Mouse (Mus musculus): ENCODE results near the gene Atp6v0a4. TPM values are rescaled to one million over a fixed set of nuclear protein-coding genes. Genes with fewer than 3 reads are reported as not detected.

Atp6v0a4 gene
- polyA plus RNA-seq, 1 experiment from 2014 or later, result 1.3 TPM

DNA sequence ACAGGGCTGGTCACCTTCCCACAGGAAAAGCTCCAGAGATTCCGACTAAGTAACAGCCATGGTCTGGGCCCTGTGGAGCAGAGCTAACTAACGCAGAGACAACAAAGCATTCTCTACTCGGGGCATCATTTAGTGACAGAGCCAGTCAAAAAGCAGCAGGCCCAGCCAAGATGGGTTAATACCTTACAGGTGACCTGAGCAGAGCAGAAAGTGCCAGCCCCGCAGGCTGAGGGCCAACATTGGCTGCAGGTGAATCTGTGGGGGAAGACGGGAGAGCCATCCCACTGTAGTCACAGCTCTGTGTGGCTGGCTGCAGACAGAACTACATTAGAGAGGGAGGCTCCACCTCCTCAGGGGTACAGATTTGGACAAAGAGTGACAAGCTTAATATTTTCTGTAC lies 22.9 kb upstream of the Atp6v0a4 start:
- peaks cover 53% of the 10 kb centered on the region for H3K36me3 ChIP-seq
- no peaks in the 10 kb centered on the region for H3K27me3 ChIP-seq
- WGBS, result 74% methylated on average over 5 of the region's 5 CpGs
- no peaks in the 10 kb centered on the region for H3K9me3 ChIP-seq
- H3K4me1 ChIP-seq, result peaks cover 28% of the 10 kb centered on the region
- peak overlapping the region; percentile 1; the same call in 1 of the 2 replicates for H3K9ac ChIP-seq
- H3K4me2 ChIP-seq, result no peak overlapping the region
- H3K27ac ChIP-seq, result 0 out of 2 replicates have a peak overlapping the region, but pooled peaks have one; percentile 3
- no peak overlapping the region for H3K4me3 ChIP-seq
- no peak for ATAC-seq (ENCODE audit: insufficient number of reproducible peaks, insufficient read depth, low FRiP score, low TSS enrichment, low read depth)

DNA sequence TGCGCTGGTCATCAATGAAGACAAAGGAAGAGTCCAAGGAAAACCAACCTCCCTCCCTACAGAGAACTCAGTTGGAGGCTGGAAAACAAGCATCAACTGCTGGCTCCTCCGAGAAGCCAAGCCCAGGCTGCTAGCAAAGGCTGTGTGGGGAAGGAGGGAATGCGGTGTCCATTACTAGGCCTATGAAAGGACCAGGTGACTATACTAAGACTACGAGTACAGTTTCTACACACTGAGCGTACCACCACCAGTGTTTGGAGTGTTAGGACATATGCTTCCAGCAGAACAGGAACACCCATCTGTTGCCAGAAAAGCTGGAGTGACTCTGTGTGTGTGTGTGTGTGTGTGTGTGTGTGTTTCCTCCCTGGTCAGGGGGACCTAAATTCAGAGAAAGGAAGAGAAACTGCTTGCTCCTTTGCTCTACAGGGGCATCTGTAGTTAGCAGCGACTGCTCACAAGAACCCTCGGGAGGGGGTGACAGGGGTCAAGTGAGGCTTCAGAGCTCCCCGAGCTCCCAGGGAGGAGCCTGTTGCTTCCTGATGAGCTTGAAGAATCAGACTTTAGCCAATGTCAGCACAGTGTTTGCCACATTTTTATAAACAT lies 21.2 kb upstream of the Atp6v0a4 start:
- H3K9me3 ChIP-seq, result no peaks in the 10 kb centered on the region
- H3K4me2 ChIP-seq, result no peak overlapping the region
- no peak overlapping the region for H3K4me3 ChIP-seq
- peaks cover 60% of the 10 kb centered on the region for H3K36me3 ChIP-seq
- H3K27me3 ChIP-seq, result no peaks in the 10 kb centered on the region
- ATAC-seq (ENCODE audit: insufficient number of reproducible peaks, insufficient read depth, low FRiP score, low TSS enrichment, low read depth), result no peak
- 63% methylated on average over 8 of the region's 8 CpGs for WGBS
- no peak overlapping the region for H3K9ac ChIP-seq
- H3K27ac ChIP-seq, result peak overlapping the region; percentile 86
- peaks cover 24% of the 10 kb centered on the region for H3K4me1 ChIP-seq

DNA sequence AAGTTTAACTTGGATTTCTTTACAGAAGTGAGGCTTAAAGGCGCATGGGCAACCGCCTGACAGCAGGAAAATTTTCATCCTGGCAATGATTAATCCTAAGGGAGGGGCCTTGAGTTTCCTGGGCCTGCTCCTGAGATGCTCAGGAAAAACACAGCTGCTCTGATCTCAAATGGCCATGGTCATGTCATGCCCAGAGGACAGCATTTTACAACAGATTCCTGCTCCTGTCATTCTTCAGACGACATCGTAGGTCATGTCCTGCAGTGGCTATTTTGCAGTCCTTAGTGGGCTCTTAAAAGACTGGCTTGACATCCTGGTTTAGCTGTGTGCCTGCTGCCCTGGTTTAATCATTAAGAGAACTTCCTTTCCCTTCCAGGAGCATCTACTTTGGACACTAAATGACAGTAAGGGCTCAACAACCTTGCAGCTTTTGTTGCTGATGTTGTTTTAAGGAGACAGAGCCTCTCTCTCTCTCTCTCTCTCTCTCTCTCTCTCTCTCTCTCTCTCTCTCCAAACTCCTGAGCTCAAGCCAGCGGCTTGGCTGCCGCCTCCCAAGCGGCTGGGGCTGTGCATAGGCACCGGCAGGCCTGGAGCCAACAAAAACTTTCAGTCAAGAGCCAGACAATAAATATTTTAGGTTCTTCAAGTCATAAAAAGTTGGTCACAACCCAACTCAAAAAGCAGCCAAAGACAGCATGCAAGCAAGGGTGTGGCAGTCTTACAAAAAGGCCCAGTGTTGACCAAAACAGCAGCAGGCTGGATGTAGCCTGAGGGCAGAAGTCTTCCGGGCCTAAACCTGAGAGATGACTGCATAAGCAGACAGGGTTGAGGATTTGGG lies 20.0 kb upstream of the Atp6v0a4 start:
- Histone ChIP-seq H3K36me3 (peaks cover 62% of the 10 kb centered on the region), H3K9me3 (no peaks in the 10 kb centered on the region), H3K4me1 (peaks cover 23% of the 10 kb centered on the region), H3K4me2 (no peak overlapping the region), H3K27ac (peak overlapping the region; percentile 86), H3K27me3 (no peaks in the 10 kb centered on the region), H3K4me3 (no peak overlapping the region), H3K9ac (no peak overlapping the region)
- no peak for ATAC-seq (ENCODE audit: insufficient number of reproducible peaks, insufficient read depth, low FRiP score, low TSS enrichment, low read depth)
- WGBS, result 39% methylated on average over 9 of the region's 9 CpGs

GRCm38 (mm10) chr6:38140402-38140801 lies 16.0 kb upstream of the Atp6v0a4 start:
- WGBS, result 93% methylated on average over 9 of the region's 9 CpGs

DNA sequence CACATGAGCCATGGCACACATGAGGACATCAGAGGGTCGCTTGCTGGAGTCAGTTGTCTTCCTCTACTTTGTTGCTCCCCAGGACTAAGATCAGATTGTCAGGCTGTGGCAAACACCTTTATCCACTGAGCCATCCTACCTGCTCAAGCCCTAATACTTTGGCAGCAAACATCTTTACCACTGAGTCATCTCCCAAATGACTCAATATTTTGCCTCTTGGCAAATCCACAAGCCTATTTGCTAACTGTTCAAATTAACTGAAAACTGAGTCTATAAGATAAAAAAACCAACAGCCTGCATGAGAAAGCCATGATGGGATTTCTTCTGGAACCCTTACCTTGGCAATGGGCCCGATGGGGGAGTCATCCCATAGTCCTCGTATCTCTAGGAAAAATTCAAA lies 14.7 kb upstream of the Atp6v0a4 start:
- H3K4me3 ChIP-seq, result no peak overlapping the region
- no peaks in the 10 kb centered on the region for H3K27me3 ChIP-seq
- H3K4me1 ChIP-seq, result peaks cover 8% of the 10 kb centered on the region
- ATAC-seq (ENCODE audit: insufficient number of reproducible peaks, insufficient read depth, low FRiP score, low TSS enrichment, low read depth), result no peak
- 86% methylated on average over 3 of the region's 3 CpGs for WGBS
- H3K4me2 ChIP-seq, result no peak overlapping the region
- no peak overlapping the region for H3K27ac ChIP-seq
- H3K36me3 ChIP-seq, result peaks cover 52% of the 10 kb centered on the region
- H3K9me3 ChIP-seq, result no peaks in the 10 kb centered on the region
- no peak overlapping the region for H3K9ac ChIP-seq

More at GRCm38 (mm10) chr6:38140402-38140801, 16.0 kb upstream of the Atp6v0a4 start:
- H3K4me1 ChIP-seq, result peaks cover 18% of the 10 kb centered on the region
- no peaks in the 10 kb centered on the region for H3K9me3 ChIP-seq
- no peak overlapping the region for H3K4me3 ChIP-seq
- no peak for ATAC-seq (ENCODE audit: insufficient number of reproducible peaks, insufficient read depth, low FRiP score, low TSS enrichment, low read depth)
- H3K9ac ChIP-seq, result no peak overlapping the region
- no peaks in the 10 kb centered on the region for H3K27me3 ChIP-seq
- no peak overlapping the region for H3K27ac ChIP-seq
- peaks cover 44% of the 10 kb centered on the region for H3K36me3 ChIP-seq
- no peak overlapping the region for H3K4me2 ChIP-seq

- peaks cover 66% of the 10 kb centered on the region for H3K36me3 ChIP-seq
These were observed 10.6 kb upstream of the Atp6v0a4 start for GRCm38 (mm10) chr6:38134806-38135559.

DNA sequence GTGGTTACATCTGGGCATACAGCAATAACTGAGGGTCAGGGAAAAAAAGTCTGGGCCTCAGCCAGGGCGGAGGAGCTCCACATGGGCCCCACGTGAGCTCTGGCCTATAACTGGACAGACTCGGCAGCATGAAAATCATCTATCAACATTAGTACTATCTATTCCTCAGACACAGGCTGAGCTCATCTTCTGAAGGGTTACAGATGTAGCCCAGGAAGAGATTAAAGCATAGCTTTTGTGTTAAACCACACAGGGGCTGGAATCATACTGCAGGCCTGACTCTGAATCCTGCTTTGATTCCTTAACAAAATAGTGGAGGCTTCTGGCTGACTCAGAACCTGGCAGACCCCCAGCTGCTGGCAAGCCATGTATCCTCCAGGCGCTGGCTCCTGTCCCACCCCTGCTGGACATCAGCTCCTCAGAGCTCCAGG lies 7.4 kb upstream of the Atp6v0a4 start:
- H3K27me3 ChIP-seq, result no peaks in the 10 kb centered on the region
- H3K9ac ChIP-seq, result no peak overlapping the region
- peaks cover 6% of the 10 kb centered on the region for H3K4me1 ChIP-seq
- peak overlapping the region; percentile 66 for H3K27ac ChIP-seq
- H3K36me3 ChIP-seq, result peaks cover 81% of the 10 kb centered on the region
- no peak for ATAC-seq (ENCODE audit: insufficient number of reproducible peaks, insufficient read depth, low FRiP score, low TSS enrichment, low read depth)
- no peak overlapping the region for H3K4me2 ChIP-seq
- no peak overlapping the region for H3K4me3 ChIP-seq
- 79% methylated on average over 4 of the region's 4 CpGs for WGBS
- no peaks in the 10 kb centered on the region; the same call in 1 of the 2 replicates for H3K9me3 ChIP-seq

More at GRCm38 (mm10) chr6:38134806-38135559, 10.6 kb upstream of the Atp6v0a4 start:
- H3K4me3 ChIP-seq, result no peak overlapping the region
- no peak overlapping the region for H3K27ac ChIP-seq
- H3K27me3 ChIP-seq, result no peaks in the 10 kb centered on the region
- WGBS, result 87% methylated on average over 8 of the region's 8 CpGs
- H3K9me3 ChIP-seq, result no peaks in the 10 kb centered on the region; the same call in 1 of the 2 replicates
- no peak overlapping the region for H3K9ac ChIP-seq
- peaks cover 6% of the 10 kb centered on the region for H3K4me1 ChIP-seq
- no peak for ATAC-seq (ENCODE audit: insufficient number of reproducible peaks, insufficient read depth, low FRiP score, low TSS enrichment, low read depth)
- no peak overlapping the region for H3K4me2 ChIP-seq

DNA sequence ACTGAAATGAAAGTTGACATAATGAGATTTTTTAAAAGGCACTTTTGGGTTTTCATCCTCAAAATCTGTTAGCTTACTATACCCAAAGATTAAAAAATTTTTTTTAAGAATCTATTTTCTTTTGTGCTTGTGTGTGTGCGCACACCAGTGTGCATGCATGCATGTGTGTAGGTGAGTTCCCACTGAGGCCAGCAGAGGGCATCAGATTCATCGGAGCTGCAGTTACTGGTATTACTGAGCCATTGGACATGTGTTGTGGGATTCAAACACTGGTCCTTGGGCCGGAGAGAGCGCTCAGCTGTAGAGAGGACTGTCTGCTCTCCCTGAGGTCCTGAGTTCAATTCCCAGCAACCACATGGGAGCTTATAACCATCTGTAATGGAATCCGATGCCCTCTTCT lies 5.5 kb upstream of the Atp6v0a4 start:
- Histone ChIP-seq H3K9me3 (no peaks in the 10 kb centered on the region; the same call in 1 of the 2 replicates), H3K4me3 (no peak overlapping the region), H3K4me2 (no peak overlapping the region), H3K4me1 (peaks cover 6% of the 10 kb centered on the region), H3K9ac (no peak overlapping the region), H3K27ac (no peak overlapping the region), H3K36me3 (peaks cover 77% of the 10 kb centered on the region), H3K27me3 (no peaks in the 10 kb centered on the region)
- ATAC-seq (ENCODE audit: insufficient number of reproducible peaks, insufficient read depth, low FRiP score, low TSS enrichment, low read depth), result no peak
- WGBS, result 99% methylated on average over 5 of the region's 5 CpGs

DNA sequence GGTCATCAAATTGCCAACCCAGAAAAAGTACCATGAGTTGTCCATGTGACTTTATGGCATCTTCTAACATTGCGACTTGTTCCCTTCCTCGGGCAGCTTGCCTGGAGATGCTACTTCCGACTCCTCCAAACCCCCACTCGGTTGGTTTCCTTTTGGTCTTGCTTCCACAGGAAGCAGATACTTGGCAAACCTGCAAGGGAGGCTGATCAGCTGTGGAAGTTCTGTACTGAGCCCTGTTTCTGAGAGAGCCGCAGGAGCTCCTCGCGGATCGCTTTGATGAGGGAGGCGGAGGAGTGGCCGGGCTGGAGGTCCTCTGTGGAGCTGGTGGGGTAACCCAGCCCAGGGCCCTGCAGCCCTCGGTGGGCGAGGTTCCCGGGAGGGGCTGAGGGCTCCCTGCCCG lies 3.7 kb upstream of the Atp6v0a4 start:
- no peaks in the 10 kb centered on the region for H3K27me3 ChIP-seq
- no peak overlapping the region for H3K27ac ChIP-seq
- peaks cover 13% of the 10 kb centered on the region for H3K4me1 ChIP-seq
- no peak overlapping the region for H3K4me2 ChIP-seq
- H3K9ac ChIP-seq, result no peak overlapping the region
- peaks cover 75% of the 10 kb centered on the region for H3K36me3 ChIP-seq
- no peaks in the 10 kb centered on the region; the same call in 1 of the 2 replicates for H3K9me3 ChIP-seq
- ATAC-seq (ENCODE audit: insufficient number of reproducible peaks, insufficient read depth, low FRiP score, low TSS enrichment, low read depth), result no peak
- no peak overlapping the region for H3K4me3 ChIP-seq
- 91% methylated on average over 14 of the region's 14 CpGs for WGBS

DNA sequence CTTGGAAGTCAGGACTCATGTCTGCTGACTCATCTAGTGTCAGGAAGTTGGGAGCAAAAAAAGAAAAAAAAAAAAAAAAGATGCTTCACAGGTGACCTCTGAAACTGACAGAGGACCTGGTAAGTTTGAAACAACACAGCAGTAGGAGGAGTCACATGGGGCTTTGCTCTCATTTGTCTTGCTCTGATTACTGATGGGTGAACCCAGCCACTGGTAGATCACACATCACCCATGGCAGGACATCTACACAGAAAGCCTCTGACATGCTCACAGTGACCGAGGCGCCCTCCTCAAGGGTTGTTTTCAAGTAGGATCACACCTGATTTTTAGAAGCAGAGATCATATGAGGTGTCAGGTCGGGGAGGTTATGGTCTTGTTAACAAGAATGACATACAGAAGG lies 1.1 kb upstream of the Atp6v0a4 start:
- H3K36me3 ChIP-seq, result peaks cover 55% of the 10 kb centered on the region

GRCm38 (mm10) chr6:38124882-38125281 lies 496 bp upstream of the Atp6v0a4 start:
- WGBS, result 93% methylated on average over 5 of the region's 5 CpGs
- peaks cover 11% of the 10 kb centered on the region for H3K4me1 ChIP-seq
- H3K27ac ChIP-seq, result peak overlapping the region; percentile 55
- H3K27me3 ChIP-seq, result no peaks in the 10 kb centered on the region
- ATAC-seq (ENCODE audit: insufficient number of reproducible peaks, insufficient read depth, low FRiP score, low TSS enrichment, low read depth), result no peak
- no peak overlapping the region for H3K4me2 ChIP-seq
- no peak overlapping the region for H3K4me3 ChIP-seq
- no peaks in the 10 kb centered on the region; the same call in 1 of the 2 replicates for H3K9me3 ChIP-seq
- no peak overlapping the region for H3K9ac ChIP-seq
- H3K36me3 ChIP-seq, result peaks cover 50% of the 10 kb centered on the region

More for the DNA sequence above, 1.1 kb upstream of the Atp6v0a4 start:
- no peak overlapping the region for H3K4me2 ChIP-seq
- H3K4me1 ChIP-seq, result peaks cover 8% of the 10 kb centered on the region
- ATAC-seq (ENCODE audit: insufficient number of reproducible peaks, insufficient read depth, low FRiP score, low TSS enrichment, low read depth), result no peak
- no peak overlapping the region for H3K4me3 ChIP-seq
- H3K9me3 ChIP-seq, result no peaks in the 10 kb centered on the region; the same call in 1 of the 2 replicates
- H3K9ac ChIP-seq, result no peak overlapping the region
- no peaks in the 10 kb centered on the region for H3K27me3 ChIP-seq
- WGBS, result 94% methylated on average over 3 of the region's 3 CpGs
- H3K27ac ChIP-seq, result no peak overlapping the region

Data from embryonic facial prominence, embryonic 13.5 days (tissue).